Mouse (Mus musculus): Measurements from ENCODE around the gene Hilpda. TPM values are rescaled to one million over a fixed set of nuclear protein-coding genes. Genes with fewer than 3 reads are reported as not detected.

The Hilpda gene
- total RNA-seq, 2 experiments from 2014 or later, result 6.0 to 7.0 TPM

DNA sequence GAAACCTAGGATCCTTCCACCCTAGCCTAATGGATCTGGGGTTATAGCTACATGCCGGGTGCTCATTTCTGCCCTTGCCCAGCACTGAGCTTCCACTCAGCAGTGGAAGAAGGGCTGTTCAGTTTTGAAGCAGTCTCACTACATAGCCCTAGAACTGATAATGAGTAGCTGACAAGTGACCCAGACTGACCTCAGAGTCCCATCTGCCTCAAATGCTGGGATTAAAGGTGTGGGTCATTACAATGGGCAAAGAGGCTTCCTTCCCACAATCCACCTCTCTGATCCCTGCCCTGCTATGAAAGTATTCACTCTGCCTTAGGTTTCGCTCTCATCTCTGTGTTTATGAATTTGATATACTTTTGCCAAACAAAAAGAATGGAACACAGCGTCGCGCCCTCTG, 4.5 kb downstream of the Hilpda start:
- no peak for DNase-seq

DNA sequence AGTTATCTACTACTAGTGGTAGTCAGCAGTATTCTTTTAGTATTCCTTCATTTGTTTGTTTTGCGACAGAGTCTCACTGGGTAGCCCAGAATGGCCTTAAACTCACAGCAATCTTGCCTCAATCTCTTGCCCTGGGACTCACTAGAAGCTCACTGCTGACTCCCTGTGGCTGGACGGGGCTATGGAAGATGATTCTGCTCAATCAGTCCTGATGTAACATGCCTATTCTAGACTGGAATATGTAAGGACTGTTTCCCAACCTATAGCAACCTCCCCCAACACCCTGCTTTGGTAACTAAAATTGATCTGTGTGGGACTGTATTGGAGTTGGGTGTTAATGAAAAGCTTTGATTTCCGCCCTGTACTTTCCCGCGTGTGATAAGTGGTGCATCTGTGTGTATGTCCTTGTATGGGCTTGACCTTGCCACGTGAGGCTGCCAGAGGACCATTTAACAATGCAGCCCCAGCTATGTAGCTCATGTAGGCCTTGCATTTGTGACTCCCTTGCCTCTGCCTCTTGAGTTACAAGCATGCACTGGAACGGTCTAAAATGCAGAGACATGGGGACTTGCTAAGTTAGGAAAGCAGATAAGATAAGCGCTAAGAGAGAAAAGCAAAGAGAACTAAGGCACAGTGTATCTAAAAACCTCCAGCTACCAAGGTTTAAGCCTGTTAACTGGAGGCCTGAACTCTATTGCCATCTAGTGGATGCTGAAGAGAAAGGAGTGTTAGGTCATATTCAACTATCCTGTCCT, 6.4 kb downstream of the Hilpda start:
- DNase-seq, result peak; percentile 58 to 65

DNA sequence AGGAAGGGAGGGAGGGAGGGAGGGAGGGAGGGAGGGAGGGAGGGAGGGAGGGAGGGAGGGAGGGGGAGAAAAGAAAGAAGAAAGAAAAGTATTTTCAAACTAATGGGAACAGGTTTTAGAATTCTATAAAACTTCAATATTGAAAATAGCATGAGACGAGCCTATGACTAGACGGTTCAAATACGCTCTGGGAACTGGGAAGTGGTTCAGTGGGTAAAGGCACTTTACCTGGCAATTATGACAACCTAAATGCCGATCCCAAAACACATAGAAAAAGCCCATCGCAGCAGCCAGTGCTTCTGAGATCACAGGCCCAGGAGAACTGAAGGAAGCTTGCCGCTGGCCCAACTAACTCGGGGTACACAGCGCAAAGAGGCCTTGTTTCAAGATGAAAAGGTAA, 7.0 kb downstream of the Hilpda start, which contains the start of gene Fam71f2:
TSS of gene Fam71f2 (plus strand) at position 301 of the 400 bp plus-strand sequence.
- no peak for DNase-seq

DNA sequence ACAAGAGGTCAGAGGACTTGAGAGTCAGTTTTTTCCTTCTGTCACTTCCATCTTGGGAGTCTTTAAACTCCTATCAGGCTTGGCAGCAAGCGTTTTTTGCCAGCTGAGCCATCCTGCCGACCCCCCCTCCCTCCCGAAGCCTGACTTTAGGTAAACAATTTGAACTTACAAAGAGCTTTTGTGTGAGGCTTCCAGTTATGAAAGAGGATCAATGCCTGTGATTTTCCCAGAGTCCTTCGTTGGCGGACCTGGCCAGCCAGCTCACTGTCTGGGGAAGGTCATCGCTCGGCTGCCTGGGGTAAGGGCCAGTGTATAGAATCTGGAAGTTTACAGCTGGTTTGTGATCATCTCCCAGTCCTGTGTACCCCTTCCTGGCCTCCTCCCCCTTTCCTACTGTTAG, 8.4 kb downstream of the Hilpda start:
- DNase-seq, result no peak

DNA sequence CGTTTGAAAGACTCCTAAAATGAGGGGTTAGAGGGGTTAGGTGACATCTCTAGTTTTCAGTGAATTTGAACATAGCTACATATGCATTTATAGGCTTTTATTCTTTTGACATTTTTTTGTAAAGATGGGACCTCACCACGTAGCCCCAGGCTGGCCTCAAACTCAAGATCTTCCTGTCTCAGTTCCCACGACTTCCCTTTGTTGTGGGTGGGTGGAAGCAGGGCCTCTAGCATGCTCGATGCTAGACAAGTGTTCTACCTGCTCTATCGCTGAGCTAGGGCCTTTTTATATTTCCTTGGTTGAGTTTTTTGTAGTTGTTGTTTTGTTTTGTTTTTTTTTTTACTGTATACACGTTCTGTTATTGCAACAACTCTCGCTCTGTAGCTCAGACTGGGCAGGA, 14.6 kb downstream of the Hilpda start:
- DNase-seq, result no peak

DNA sequence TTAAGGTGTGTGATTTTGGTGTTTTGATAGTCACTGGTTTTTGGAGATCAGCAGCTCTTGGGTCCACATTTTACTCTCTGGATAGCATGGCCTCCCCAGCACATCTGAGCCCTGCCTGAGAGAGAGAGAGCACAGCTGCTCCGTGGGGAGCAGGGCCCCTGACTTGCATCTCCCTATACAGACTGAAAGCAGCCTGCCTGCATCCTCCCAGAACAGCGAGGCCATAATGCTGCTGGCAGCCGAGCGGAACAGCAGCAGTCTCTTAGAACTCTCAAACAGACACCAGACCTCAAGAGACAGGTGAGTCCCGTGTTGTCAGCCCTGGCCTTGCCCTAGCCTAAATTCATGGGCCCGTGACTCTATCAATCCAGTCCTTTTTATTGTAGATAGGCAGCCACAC, 15.2 kb downstream of the Hilpda start:
- DNase-seq, result no peak

DNA sequence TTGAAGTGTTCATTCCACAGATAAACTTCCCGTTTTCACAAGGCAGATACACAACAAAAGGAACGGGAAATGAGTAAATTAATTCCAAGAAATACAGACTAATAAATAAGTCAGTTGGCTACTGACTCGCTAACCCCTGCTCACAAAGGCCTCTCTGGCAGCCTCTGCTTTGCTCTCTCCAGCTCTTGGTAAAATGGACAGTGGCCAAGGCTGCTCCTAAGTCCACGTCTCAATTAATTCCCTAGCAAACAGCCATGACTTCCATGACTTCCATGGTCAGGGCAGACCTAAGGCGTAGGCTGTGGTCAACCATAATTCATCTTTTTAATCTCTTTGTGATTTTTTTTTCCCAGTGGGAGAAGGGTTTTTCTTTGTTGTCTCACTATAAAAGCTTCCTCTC, 15.7 kb downstream of the Hilpda start:
- peak in 1 of 2 experiments; percentile 26 for DNase-seq

DNA sequence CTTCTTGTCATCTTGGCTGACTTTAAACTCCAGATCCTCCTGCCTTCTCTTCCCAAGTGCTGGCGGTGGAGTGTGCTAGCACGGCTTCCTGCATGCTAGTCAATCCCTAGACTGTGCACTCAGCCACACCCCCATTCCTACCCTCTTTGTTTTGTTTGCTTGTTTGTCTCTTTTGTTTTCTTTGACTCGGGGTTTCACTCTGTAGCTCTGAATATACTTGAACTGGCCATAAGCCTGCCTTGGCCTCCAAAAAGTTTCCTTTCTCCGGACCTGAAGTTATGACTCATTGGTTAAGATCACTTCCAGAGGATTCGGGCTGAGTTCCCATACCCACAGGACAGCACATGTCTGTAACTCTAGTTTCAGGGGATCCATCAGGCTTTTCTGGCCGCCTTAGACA, 16.4 kb downstream of the Hilpda start:
- DNase-seq, result no peak

DNA sequence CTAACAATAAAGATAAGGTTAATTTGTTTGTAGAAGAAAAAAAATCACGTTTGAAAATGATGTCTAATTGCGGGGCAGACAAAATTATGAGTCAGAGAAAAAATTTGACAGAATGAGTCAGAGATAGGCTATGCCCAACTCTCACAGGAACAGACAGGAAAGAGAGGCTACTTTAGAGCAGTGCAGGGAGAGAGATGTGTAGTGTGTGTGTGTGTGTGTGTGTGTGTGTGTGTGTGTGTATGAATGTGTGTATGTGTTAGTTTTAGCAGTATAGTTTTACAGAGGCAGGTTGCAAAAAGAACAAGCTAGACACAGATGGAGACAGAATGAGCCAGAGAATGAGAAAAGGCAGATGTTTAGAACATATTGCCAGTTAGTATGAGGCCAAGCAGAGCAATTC, 26.8 kb downstream of the Hilpda start:
- DNase-seq, result no peak

DNA sequence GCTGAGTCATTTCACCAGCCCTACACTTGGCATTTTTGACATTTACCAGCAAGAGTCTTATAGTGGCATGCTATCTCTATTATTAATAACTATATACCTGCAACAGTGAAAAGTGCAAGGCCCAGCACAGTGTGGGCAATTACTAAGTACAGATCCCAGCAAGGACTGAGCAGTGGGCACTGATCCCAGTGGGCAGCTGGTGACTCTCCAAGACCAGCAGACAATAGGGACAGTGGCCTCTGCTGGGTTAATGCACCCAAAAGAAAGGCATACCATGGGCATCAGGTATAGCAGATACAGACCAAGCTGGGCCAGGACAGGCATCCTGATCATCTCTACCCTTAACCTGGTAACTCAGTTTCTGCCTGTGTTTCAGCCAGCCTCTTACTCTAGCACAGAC, 31.0 kb downstream of the Hilpda start:
- no peak for DNase-seq

DNA sequence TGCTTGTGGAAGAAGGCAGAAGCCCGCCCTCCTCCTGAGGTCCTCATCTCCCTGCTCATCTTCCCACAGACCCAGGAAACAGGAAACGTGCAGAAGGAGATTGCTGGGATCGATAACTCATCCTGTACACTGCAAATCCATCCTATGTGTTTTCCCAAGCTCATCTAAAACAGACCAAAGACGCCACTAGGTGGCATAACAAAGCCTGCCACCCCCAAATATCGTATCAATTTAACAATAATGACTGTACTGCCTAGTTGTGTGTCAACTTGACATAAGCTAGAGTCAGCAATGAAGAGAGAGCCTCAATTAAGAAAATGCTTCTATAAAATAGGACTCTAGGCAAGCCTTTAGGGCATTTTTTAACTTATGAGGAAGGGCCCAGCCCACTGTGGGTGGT, 31.4 kb downstream of the Hilpda start:
- DNase-seq, result no peak

DNA sequence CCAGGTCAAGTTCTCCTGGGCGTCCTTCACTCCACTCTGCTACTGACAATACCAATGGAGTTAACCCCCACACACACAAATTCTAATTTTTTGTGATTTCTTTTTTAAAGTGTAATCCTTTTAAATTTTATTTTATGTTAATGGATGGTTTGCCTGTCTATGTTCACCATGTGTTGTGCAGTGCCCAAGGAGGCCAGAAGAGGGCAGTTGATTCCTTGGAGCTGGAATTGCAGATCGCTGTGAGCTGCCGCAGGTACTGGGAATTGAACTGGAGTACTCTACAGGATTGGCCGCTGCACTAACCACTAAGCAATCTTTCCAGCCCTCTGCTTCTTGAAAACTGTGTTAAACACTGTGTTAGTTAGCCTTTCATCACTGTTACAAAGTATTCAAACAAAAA, 33.2 kb downstream of the Hilpda start:
- DNase-seq, result no peak

DNA sequence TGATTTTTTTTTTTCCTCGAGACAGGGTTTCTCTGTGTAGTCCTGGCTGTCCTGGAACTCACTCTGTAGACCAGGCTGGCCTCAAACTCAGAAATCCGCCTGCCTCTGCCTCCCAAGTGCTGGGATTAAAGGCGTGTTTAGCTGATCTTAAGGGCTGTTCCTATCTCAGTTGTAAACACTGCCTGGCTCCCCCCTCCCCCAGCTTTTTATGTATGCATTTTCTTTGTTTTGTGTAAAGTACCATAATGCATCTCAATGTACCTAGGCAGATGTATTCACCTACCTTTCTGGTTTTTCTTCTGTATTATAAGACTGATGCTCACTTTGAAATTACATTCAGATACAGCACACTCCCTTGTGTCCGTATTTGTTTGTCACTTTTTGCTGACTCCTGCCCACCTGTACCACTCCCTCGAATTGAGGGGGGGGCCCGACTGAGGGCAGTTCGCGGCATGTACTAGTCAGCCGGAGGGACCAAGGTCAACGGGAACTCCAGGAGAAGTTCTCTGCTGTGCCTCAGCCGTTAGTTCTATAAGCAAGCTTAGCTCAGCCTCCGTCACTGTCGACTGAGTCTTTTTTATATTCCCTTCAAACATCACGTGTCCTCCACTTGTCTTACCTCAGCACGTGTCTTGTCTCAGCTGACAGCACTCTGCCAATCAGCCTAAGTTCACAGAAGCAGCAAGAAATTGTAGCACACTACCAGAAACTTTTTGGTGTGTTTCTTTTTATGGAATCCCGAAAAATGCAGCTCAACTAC, 36.7 kb downstream of the Hilpda start:
- no peak for DNase-seq

DNA sequence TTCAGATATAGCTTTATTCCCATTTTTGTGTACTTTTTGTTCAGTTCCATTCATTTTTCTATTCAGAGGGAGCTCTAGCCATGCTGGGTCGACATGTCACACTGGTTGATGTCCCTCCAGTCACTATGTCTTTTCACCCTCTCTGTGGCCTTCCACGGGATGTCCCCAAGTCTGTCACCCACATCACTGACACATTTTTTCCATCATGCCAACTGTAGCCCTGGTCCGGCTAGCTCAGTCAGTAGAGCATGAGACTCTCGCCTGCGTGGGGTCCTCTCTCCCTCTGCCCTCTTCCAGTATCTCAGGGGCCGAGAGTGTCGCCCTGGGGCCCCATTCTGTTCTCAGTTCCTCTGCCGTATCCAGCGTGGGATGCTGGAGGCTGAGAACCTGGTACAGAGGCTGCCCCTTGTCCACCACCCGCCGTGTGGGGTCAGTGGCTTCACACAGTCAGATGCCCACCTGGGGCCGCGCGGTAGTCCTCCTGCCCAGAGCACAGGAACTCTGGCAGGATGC, 41.5 kb downstream of the Hilpda start:
- DNase-seq, result no peak

DNA sequence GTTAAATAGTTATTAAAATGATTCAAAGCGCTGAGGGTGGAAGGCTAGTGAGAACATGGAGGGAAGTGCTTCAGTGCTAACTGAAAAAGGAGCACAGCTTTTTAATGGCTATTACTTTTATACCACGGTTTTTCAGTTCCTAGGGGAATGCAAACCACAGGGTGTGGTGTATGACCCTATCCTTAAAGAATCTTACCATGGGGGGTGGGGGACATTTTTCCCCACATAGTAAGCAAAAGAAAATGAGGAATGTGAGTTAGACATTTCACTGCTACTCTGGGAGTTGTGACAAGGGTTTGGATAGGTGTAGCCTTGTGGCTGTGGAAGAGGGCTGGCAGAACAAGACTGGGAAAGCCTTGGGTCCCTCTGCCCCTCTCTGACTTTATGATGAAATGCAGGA, 45.0 kb downstream of the Hilpda start:
- DNase-seq, result no peak

DNA sequence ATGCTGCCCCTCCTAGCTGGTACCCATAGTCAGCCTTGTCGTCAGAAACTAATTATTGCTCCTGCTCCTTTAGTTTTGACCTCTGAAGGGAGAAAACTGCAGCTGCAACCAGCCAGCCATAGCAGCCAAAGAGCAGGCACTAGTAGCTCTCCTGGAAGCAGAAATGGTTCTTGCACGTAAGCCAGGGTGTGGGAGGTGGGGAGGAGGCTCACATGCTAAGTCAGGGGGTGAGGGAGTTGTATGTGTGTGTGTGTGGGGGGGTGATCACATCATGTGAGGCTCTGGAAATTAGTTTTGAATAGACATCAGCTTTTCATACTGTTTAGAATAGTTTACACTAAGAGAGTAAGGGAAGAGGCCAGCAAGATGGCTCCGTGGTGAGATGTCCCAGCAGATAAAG, 45.7 kb downstream of the Hilpda start:
- DNase-seq, result no peak

DNA sequence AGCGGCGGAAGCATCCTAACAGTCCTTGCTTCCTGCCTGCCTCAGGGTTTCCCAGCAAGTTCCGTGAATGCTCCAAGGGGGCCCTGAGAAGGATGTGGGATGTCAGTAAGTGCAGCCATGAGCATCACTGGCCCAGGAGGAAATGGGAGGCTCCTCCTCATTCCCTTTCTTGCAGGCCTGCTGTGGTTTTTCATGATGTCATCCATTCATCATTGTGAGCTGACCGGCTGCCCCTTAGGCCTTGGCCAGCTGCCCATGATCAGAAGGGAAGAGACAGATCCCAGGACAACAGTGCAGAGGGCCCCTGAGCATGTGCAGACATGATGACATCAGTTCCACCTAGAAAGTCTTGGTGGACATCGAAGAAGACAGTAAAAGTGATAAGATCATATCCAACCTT, 46.6 kb downstream of the Hilpda start, which contains the start of gene Fam71f1:
TSS of gene Fam71f1 (plus strand) at position 262 of the 400 bp plus-strand sequence.
- DNase-seq, result peak; percentile 79 to 84

DNA sequence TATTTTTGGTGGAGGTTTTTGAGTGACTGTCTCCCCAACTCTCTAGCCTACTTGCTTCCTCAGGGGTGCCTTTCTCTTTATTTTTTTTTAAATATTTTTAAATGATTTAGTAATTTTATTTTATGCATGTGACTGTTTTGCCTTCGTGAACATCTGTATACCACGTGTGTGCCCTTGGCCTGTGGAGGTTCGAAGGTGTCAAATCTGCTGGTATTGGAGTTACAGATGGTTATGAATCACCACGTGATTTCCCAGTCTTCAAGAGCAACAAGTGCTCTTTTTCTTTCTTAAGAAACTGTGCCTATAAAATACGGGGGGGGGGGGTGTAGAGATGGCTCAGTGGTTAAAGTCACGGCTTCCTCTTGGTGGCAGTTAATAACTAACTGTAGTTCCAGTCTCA, 49.3 kb downstream of the Hilpda start:
- no peak for DNase-seq

DNA sequence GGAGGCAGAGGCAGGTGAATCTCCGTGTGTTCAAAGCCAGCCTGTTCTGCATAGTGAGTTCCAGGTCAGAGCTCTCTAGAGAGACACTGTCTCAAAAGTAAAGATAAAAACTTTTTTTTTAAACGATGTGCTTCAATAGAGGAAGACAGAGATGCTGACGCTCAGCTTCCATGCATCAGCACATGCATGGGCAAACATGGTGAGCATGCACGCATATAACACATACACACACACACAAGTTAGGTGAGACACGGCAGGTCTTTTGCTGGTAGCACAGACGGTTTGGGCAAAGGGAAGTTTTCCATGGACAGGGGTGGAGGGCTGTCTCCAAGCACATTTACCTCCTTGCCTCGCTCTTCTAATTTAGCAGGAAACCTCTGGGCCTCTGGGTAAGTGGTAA, 49.9 kb downstream of the Hilpda start:
- DNase-seq, result no peak

DNA sequence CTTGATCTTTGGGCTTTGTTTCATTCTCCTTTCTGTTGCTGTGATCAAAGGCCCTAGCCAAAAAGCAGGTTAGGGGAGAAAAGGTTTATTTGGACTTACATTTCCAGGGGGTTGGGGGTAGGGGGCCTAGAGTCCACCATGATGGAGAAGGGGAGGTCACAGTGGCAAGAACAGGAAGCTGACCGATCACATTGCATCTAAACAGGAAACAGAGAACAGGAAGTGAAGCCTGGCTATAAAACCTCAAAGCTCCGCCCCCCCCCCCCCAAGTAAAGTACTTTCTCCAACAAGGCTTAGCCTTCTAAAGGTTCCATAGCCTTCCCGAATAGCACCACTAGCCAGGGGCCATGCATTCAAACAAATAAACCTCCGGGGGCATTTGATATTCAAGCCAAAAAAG, 50.4 kb downstream of the Hilpda start:
- DNase-seq, result no peak

Data from adrenal gland, postnatal 36 days (tissue).